Mouse (Mus musculus) left cerebral cortex, adult 11 months (tissue): ENCODE results near the gene Psme1.
A peak's percentile ranks its signal among the peaks of the same experiment; 100 is the strongest.

ENCODE experiments used
- DNase-seq: peaks from one replicate; pipeline ENCODE4 v3.0.0; 2022; ENCODE audit warnings: low spot score

Psme1 gene

DNA sequence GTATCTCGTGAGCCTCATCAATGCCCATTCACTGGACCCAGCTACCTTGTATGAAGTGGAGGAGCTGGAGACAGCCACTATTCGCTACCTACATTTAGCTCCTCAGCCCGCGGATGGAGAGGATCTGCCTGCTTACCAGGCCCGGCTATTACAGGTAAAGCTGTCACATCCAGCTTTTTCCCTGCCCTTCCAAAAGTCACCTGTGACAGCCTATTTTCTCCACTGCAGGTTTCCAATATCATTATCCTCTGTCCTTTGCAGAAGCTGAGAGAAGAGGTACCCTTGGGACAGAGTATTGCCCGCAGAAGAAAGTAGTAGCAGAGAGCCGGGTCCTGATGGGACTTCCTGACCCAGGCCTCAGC is 25.3 kb downstream of the Psme1 start, which contains the start of gene Irf9:
Gene Irf9, plus strand, starts transcription at position 301 of the 362 bp plus-strand sequence.
- no peak for DNase-seq

DNA sequence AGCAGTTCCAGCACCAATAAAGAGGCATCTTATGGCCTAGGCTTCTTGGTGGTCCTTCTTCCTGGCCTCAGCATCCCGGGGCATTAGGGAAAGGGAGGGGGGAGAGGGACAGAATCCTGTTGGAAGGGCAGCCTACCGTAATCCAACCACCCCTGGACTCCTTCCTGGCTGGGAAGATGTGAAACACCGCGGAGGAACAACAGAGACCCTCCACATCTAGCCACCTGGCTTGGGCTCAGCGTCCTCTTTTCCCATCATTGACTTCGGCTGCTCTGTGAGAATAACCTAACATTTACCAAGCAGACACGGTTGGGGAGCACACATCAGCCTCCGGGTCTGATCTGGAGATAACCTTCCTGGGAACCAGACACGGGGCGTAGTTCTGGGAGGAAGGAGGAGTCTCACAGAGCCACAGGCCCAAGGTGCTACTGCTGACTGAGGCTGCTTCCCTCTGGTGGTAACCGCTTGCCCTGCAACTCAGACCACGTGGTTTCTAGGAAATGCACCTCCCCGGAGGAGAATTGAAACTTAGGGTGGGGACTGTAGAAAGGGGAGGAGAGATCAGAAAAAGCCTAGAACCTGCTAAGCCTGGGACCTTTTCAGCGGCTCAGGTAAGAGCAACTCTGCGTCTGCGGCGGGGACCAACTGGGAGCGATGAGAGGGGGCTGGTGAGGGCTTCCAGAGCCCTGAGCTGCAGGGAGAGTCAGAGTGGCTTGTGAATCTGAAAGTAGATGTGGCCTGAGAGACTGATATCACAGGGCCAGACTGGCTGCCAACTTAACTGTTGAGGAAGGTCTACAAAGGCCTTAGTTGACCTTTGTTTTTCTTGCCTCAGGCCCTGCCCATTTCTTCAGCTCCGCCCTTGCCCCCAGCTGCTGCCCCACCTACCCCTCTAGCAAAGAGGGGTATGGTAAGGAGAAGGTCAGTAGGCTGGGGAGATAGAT is 26.0 kb downstream of the Psme1 start:
- peak; percentile 85 for DNase-seq

DNA sequence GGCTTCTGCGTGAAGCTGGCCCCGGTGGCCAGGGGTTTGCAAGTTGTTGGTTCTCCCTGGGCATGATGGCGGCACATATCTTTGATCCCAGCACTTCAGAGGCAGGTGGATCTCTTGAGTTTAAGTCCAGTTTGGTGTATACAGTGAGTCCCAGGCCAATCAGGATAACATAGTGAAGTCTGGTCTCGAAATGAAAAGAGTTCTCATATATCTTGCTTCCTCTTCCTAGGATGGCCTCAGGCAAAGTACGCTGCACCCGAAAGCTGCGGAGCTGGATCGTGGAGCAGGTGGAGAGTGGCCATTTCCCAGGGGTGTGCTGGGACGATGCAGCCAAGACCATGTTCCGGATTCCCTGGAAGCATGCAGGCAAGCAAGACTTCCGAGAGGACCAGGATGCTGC is 26.9 kb downstream of the Psme1 start:
- DNase-seq, result no peak

DNA sequence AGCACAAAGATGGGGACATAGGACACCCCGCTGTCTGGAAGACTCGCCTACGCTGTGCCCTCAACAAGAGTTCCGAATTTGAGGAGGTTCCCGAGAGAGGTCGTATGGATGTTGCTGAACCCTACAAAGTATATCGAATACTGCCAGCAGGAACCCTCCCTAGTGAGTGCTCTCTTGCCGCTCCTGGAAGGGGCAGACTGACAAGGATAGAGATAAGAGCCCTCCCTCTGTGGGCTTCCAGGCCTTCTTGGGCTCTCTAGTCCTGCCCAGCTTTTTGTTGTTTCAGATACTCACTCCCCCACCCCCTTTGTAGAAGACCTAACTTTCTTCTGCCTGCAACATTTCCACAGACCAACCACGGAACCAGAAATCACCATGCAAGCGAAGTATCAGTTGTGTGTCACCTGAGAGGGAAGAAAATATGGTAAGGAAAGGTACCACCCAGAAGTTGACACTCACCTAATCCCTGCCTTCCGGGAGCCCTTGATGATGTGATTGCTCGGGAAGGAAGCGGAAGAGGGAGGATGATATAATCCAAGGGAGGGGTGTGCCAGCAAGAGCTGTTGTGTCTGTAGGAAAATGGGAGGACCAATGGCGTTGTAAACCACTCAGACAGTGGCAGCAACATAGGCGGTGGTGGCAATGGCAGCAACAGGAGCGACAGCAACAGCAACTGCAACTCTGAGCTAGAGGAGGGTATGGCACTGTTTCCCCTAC is 28.0 kb downstream of the Psme1 start:
- DNase-seq, result no peak

DNA sequence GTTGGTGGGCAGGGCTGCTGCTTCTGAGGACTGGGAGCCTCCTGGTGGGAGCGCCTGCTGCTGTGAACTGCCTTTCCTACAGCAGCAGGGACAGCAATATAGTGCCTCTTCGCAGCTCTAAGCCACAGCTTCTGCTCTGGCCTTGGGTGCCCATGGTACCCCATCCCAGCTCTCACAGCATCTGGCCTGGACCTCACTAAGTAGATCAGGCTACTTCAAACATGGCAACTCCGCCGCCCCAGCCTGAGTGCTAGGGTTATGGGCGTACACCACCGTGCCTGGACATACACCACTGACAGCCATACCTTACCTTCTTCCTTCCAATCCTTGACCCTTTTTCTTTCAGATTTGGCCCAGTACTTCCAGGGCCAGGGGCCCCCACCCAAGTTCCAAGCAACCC is 30.4 kb downstream of the Psme1 start:
- DNase-seq, result no peak

DNA sequence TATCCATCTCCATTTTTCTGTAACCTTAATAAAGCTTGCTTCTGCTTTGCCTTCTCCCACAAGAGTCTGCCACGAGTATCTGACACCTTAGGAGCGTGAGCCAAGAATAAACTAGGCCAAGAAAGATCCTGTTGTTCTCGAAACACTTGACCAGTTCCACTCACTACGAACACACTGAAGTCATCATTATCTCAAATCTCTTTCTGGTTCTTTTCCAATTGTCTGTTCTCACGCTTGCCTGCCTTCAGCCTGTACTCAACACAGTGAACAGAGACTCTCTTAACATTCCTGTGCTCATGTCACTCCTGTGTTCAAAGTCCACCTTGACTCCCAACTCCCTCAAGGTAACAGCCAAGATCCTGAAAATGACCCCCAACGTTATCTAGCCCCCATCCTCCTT is 35.4 kb downstream of the Psme1 start:
- DNase-seq, result no peak

DNA sequence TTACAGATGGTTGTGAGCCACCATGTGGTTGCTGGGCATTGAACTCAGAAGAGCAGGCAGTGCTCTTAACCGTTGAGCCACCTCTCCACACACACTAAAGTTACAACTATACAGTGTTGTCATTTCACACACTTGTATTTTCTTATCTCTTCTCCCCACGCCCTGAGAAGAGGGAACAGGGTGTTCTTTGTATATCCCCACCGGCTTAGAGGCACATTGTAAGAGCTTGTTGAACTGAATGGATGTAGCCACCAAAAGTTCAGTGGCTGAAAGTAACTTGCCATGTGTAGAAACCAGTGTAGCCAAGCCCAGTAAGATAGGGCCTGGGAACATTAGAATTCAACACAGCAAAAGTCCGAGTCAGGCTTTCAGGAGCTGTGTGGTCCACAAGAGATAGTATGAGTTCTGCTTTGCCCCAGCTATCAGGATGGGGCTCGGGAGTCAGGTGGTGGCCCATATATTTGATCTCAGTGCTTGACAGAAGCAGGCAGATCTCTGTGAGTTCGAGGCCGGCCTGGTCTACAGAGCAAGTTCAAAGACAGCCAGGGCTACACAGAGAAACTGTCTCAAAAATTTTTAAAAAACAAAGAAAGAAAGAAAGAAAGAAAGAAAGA is 36.7 kb downstream of the Psme1 start:
- no peak for DNase-seq

DNA sequence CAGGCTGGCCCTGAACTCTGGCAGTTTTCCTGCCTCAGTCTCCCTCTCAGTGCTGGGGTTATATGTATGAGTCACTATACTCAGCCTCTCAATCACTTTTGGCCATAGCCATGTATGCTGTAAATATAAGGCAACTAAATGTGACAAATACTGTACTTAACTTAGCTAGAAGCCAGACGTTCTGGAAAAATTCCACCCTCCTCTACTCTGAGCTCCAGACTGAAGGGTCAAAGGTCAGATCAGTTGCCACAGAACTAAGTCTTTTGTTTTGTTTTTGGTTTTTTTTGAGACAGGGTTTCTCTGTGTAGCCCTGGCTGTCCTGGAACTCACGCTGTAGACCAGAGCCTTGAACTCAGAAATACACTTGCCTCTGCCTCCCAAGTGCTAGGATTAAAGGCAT is 38.0 kb downstream of the Psme1 start:
- no peak for DNase-seq

DNA sequence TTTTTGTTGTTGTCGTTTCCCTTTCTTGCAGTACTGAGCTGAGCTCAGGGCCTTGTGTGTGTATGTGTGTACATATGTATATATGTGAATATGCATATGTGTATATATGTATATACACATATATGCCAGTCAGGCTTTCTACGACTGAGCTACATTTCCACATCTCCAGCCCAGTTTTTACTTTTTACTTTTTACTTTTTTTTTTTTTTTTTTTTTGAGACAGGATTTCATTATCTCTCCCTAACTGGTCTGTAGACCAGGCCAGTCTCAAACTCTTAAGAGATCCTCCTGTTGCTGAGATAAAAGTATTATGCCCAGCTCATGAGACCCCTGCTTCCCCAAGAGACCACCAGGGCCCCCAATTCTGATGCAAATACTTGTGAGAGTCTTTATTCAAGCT is 38.9 kb downstream of the Psme1 start:
- no peak for DNase-seq

DNA sequence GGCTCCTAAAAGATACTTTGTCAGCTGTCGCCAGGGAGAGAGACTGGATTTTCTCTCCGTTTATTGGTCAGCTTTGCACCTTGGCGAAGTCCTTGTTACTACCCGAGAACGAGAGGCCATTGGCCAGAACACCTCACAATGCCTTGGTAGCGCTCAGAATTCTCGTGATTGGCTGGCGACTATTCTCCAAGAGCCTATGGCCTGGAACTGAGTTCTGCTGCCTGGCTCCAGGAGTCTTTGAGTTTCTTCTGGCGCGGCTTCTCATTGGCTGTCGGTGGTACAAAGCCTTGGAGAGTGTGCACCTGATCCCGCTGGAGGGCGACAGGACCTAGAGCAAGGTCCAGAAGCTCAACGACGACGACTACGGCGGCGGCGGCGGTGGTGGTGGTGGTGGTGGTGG is 39.9 kb downstream of the Psme1 start, which contains the start of gene Rec8:
Gene Rec8, plus strand, starts transcription at position 216 of the 400 bp plus-strand sequence.
- DNase-seq, result no peak

DNA sequence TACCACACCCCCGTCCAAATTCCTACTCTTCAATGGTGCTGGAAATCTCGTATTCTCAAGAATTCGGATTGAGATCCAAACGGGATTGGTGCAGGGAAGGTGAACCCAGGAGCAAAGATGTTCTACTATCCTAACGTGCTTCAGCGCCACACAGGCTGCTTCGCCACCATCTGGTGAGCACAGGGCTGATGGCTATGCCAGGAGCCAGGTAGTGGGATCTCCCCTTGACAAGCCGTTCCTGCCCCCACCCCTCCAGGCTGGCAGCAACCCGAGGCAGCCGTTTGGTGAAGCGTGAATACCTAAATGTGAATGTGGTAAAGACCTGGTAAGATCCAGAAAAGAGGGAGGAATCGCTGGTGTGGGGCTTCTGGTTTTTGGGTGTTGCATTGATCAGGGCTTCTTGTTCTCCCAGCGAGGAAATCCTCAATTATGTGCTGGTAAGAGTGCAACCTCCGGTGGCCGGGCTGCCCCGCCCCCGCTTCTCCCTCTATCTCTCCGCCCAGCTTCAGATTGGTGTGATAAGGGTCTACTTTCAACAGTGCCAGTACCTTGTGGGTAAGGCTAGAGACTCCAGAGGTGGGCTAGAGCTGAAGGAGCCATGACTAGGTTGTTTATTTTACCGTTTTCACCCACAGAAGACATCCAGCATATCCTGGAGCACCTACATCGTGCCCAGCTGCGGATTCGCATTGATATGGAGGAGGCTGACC is 40.7 kb downstream of the Psme1 start:
- DNase-seq, result no peak

DNA sequence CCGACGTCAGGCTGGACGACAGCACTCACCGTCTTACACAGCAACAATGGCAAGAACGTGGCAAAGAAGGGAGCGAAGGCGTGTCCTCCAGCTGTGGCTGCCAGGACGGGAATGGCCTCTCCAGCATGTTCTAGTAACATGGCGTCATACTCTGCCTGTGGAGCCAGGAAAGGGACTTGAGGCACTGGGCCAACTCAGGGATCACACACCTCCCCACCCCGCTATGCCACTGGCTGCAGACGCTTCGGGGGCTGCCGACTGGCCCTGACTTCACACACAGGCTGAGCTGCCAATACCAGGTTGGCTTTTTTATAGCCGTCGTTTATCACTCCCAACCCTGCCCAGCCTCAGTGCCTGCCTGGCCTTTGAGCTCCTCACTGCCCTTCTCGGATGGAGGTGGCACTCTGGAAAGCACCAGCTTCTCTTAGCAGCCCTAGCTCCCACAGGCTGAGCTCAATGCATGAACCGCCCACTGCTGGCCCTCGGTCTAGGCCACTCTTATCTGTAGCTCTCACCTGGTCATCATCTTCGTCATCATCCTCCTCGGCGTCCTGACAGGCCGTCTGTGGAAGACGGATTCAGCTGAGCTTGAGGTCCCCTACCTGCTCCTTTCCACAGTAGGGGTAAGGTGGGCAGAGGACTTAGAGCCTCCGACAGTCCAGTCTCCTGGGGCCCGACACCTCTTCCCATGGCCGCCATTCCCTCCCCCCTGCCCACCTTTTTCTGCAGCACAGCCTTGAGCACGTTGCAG is 50.3 kb downstream of the Psme1 start:
- DNase-seq, result no peak

DNA sequence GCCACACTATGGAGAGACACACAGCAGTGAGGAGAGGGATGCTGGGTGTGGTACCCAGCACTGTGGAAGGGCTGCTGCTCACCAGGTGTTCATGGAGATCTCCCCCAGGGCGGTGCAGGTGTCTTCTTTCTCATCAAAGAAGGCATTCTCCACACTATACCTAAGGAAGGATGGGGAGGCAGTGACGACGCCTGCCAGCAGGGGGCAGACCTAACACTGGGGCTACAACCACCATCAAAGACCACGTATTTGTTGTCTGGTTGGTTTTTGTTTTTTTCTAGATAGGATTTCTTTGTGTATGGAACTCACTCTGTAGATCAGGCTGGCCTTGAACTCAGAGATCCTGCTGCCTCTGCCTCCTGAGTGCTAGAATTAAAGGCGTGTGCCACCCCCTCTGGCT is 51.4 kb downstream of the Psme1 start:
- no peak for DNase-seq
